Mouse (Mus musculus) kidney, adult 2 months (tissue): ENCODE results near the gene Nr6a1.

Source experiments
- CTCF ChIP-seq: fragments of 200-500 bp; conservative IDR thresholded peaks from 2 replicates; pipeline ENCODE4 v1.5.1; 2011; ENCODE audit warnings: low read depth, mild to moderate bottlenecking, control low read depth, low read length, moderate library complexity, mixed read lengths; ENCODE audit not compliant: insufficient read depth, insufficient read length
- POLR2A ChIP-seq: fragments of 200-500 bp; IDR thresholded peaks from one replicate; pipeline ENCODE4 v1.6.1; 2011; ENCODE audit warnings: low read depth, low read length, control low read depth

DNA sequence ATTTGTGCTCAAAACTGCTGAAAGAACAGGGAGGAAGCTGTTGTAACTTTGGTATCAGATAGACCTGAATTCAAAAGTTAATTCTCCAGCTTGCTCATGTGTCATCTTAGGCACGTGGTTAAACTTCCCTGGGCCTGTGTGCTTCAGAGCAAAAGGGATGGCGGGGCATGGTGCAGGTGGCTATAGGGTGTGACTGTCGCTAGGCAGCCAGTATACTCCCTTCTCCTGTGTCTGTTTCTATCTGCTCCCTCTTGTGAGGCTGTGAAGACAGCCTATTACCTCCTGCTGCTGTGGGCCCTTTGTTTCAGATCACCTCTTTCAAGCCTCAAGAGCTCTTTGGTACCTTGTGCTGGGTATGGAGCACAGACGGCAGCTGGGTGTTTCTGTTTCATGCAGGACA lies 205.4 kb downstream of the Nr6a1 start:
- no peak for TF ChIP-seq CTCF
- TF ChIP-seq POLR2A, result no peak
